Mouse (Mus musculus) G1E (cell line): ENCODE results near the gene Sdsl.

Source experiments
- CTCF ChIP-seq: IDR thresholded peaks from 2 replicates; pipeline ENCODE4 v1.5.1; 2012; ENCODE audit warnings: low read depth, low read length, inconsistent platforms, mixed read lengths
- GATA1 ChIP-seq: IDR thresholded peaks from 2 replicates; pipeline ENCODE4 v1.6.1; 2012; ENCODE audit warnings: borderline replicate concordance, low read length, inconsistent platforms, mixed read lengths
- GATA2 ChIP-seq: IDR thresholded peaks from 2 replicates; pipeline ENCODE4 v1.6.1; 2012; ENCODE audit warnings: low read depth, low read length, inconsistent platforms, borderline replicate concordance
- TAL1 ChIP-seq: conservative IDR thresholded peaks from 2 replicates; pipeline ENCODE4 v1.6.1; 2012; ENCODE audit warnings: low read depth, low read length, inconsistent platforms, mixed read lengths

GRCm38 (mm10) chr5:120471538-120471937 is 1.1 kb downstream of the Sdsl start:
- TF ChIP-seq TAL1 (no peak), CTCF (no peak), GATA1 (no peak), GATA2 (no peak)
